Comparison of ENCODE assay signal across 10 mouse cellular contexts in the genomic region with DNA sequence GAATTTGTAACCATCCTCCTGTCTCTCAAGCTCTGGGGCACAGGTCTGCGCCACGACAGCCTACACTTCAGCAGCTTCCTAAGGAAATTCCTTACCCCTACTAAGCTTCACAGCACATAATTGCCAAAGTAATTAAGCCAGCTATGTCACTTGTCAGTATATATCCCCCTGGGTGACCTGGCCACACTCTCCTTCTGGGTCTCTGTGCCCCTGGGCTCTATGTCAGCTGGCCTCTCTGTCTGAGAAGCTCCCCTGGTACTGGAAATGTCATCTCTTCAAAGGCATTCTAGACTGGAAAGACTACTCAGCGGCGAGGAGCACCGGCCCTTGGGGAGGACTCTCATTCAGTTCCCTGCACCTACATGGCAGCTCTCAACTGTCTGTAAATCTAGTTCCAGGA. TPM values are rescaled to one million over a fixed set of nuclear protein-coding genes. Genes with fewer than 3 reads are reported as not detected.
DNase-seq lines count a peak whose midpoint lies in the region; ATAC-seq and TF ChIP-seq lines count a peak whose summit lies in the region.
"Had no signal": no experiment of that assay in that cellular context is flagged by ENCODE, and none has a peak within 500 bp of the region (broad histone marks: within the 10 kb centered on the region; RNA-seq: fewer than 3 reads in every experiment).

No protein-coding gene starts in this region.

- peak overlapping the region; percentile 100 for H3K4me2 ChIP-seq in liver, embryonic 11.5 days
- peak overlapping the region; percentile 99 for H3K4me2 ChIP-seq in hindbrain, embryonic 15.5 days
- 0 out of 2 replicates have a peak overlapping the region, but pooled peaks have one; percentile 98 for H3K4me2 ChIP-seq in midbrain, embryonic 16.5 days (ENCODE audit: low read length)

- TF ChIP-seq CTCF in left cerebral cortex, adult 2 months (IDR thresholded peaks at IDR 0.05): no peak

- no peak overlapping the region for H3K27ac ChIP-seq in liver, embryonic 11.5 days (ENCODE audit: low read depth, low read length)
- no peak overlapping the region for H3K27ac ChIP-seq in hindbrain, embryonic 15.5 days (replicated peaks)
- H3K27ac ChIP-seq in midbrain, embryonic 16.5 days (ENCODE audit: low read length): peak overlapping the region; percentile 23; the same call in 1 of the 2 replicates
- H3K27ac ChIP-seq in left cerebral cortex, adult 2 months: no peak overlapping the region

- H3K27me3 ChIP-seq in liver, embryonic 11.5 days (replicated peaks; ENCODE audit: control insufficient read depth, insufficient read depth, low read length): no peaks in the 10 kb centered on the region
- no peaks in the 10 kb centered on the region for H3K27me3 ChIP-seq in hindbrain, embryonic 15.5 days
- H3K27me3 ChIP-seq in midbrain, embryonic 16.5 days (ENCODE audit: control insufficient read depth, insufficient read depth, low read depth, low read length): no peaks in the 10 kb centered on the region
- H3K27me3 ChIP-seq: Patski had no signal

- peak; percentile 32 for DNase-seq in cerebellum, adult 11-12 months
- no peak for DNase-seq in cerebellum, postnatal 4 days (ENCODE audit: low spot score in 2 of 2)
- no peak for DNase-seq in liver, embryonic 11.5 days (ENCODE audit: low spot score)
- DNase-seq in liver: no peak
- no peak for DNase-seq in embryo, embryonic 11 days
- no peak for DNase-seq in left cerebral cortex, adult 2 months (ENCODE audit: extremely low spot score in 1 of 2, low spot score in 2 of 2)

- H3K36me3 ChIP-seq in liver, embryonic 11.5 days (ENCODE audit: control insufficient read depth, insufficient read depth, low read length): peaks cover 13% of the 10 kb centered on the region; the same call in 1 of the 2 replicates
- peaks cover 11% of the 10 kb centered on the region for H3K36me3 ChIP-seq in hindbrain, embryonic 15.5 days
- H3K36me3 ChIP-seq in midbrain, embryonic 16.5 days (ENCODE audit: control insufficient read depth, insufficient read depth, low read length): peaks cover 9% of the 10 kb centered on the region; the same call in 1 of the 2 replicates

- intact Hi-C loops in left cerebral cortex, adult 2 months (cut with DNase I): no loop called here

- WGBS in liver, embryonic 11.5 days: 89% methylated on average over 5 of the region's 5 CpGs
- 56% methylated on average over 5 of the region's 5 CpGs for WGBS in hindbrain, embryonic 15.5 days
- 81% methylated on average over 5 of the region's 5 CpGs for WGBS in midbrain, embryonic 16.5 days

- peak overlapping the region; percentile 88; the same call in 1 of the 2 replicates for H3K9ac ChIP-seq in liver, embryonic 11.5 days (ENCODE audit: low read depth, low read length)
- H3K9ac ChIP-seq in hindbrain, embryonic 15.5 days: no peak overlapping the region
- no peak overlapping the region for H3K9ac ChIP-seq in midbrain, embryonic 16.5 days (ENCODE audit: low read depth, low read length)

- no peak for ATAC-seq in liver, embryonic 11.5 days (replicated peaks; ENCODE audit: low FRiP score)
- no peak for ATAC-seq in hindbrain, embryonic 15.5 days (ENCODE audit: low FRiP score, low read depth)
- ATAC-seq in midbrain, embryonic 16.5 days: no peak
- ATAC-seq: inflammation-experienced regulatory T-cells, adult 6 months; Patski had no signal

- peak overlapping the region; percentile 85 for H3K4me3 ChIP-seq in liver, embryonic 11.5 days (ENCODE audit: low read depth, low read length)
- peak overlapping the region; percentile 65; the same call in 1 of the 2 replicates for H3K4me3 ChIP-seq in hindbrain, embryonic 15.5 days
- no peak overlapping the region for H3K4me3 ChIP-seq in midbrain, embryonic 16.5 days (ENCODE audit: low read depth, low read length)
- no peak overlapping the region for H3K4me3 ChIP-seq in left cerebral cortex, adult 2 months

- peaks cover 32% of the 10 kb centered on the region for H3K4me1 ChIP-seq in liver, embryonic 11.5 days (replicated peaks; ENCODE audit: control insufficient read depth, insufficient read depth, low read length)
- H3K4me1 ChIP-seq in hindbrain, embryonic 15.5 days (replicated peaks): peaks cover 56% of the 10 kb centered on the region
- H3K4me1 ChIP-seq in midbrain, embryonic 16.5 days (ENCODE audit: control insufficient read depth, insufficient read depth, low read length): peaks cover 34% of the 10 kb centered on the region

- H3K9me3 ChIP-seq in liver, embryonic 11.5 days (ENCODE audit: control insufficient read depth, low read length): no peaks in the 10 kb centered on the region
- H3K9me3 ChIP-seq in hindbrain, embryonic 15.5 days: no peaks in the 10 kb centered on the region
- no peaks in the 10 kb centered on the region for H3K9me3 ChIP-seq in midbrain, embryonic 16.5 days (replicated peaks; ENCODE audit: control insufficient read depth, low read length, poor library complexity, severe bottlenecking)

RNA-seq across cellular contexts. Expression of gene Wbp1, which starts 1.6 kb away (rescaled TPM):
- 45.1 and 50.3 TPM in 2 replicates for polyA plus RNA-seq in liver, embryonic 11.5 days (2014; fragmentation: Nextera tagmentation; extraction: Ambion mirVana)
- 155 and 161 TPM in 2 replicates for polyA plus RNA-seq in hindbrain, embryonic 15.5 days (2015; fragmentation: Nextera tagmentation; extraction: Ambion mirVana)
- 148 and 163 TPM in 2 replicates for polyA plus RNA-seq in midbrain, embryonic 16.5 days (2015; fragmentation: Nextera tagmentation; extraction: Ambion mirVana)
- 10 to 100 TPM; 42.4 to 42.5 TPM for total RNA-seq in left cerebral cortex, adult 2 months (2021)

RNA-seq across cellular contexts. Expression of gene Ino80b, which starts 2.3 kb away (rescaled TPM):
- polyA plus RNA-seq in liver, embryonic 11.5 days (2014; fragmentation: Nextera tagmentation; extraction: Ambion mirVana): 15.8 and 17.6 TPM in 2 replicates
- polyA plus RNA-seq in hindbrain, embryonic 15.5 days (2015; fragmentation: Nextera tagmentation; extraction: Ambion mirVana): 13.8 and 16.3 TPM in 2 replicates
- 13.3 and 14.5 TPM in 2 replicates for polyA plus RNA-seq in midbrain, embryonic 16.5 days (2015; fragmentation: Nextera tagmentation; extraction: Ambion mirVana)
- total RNA-seq in left cerebral cortex, adult 2 months (2021): 10 to 100 TPM; 19.9 to 22.2 TPM

RNA-seq across cellular contexts. Expression of gene Mogs, which starts 7.7 kb away (rescaled TPM):
- polyA plus RNA-seq in liver, embryonic 11.5 days (2014; fragmentation: Nextera tagmentation; extraction: Ambion mirVana): 88.9 and 89.6 TPM in 2 replicates
- polyA plus RNA-seq in hindbrain, embryonic 15.5 days (2015; fragmentation: Nextera tagmentation; extraction: Ambion mirVana): 22.8 and 27.2 TPM in 2 replicates
- 20.9 and 21.6 TPM in 2 replicates for polyA plus RNA-seq in midbrain, embryonic 16.5 days (2015; fragmentation: Nextera tagmentation; extraction: Ambion mirVana)
- total RNA-seq in left cerebral cortex, adult 2 months (2021): 10 to 100 TPM; 28.6 to 29.5 TPM

RNA-seq across cellular contexts. Expression of gene Rtkn, which starts 12.3 kb away (rescaled TPM):
- 14.7 and 15.4 TPM in 2 replicates for polyA plus RNA-seq in liver, embryonic 11.5 days (2014; fragmentation: Nextera tagmentation; extraction: Ambion mirVana)
- polyA plus RNA-seq in hindbrain, embryonic 15.5 days (2015; fragmentation: Nextera tagmentation; extraction: Ambion mirVana): 14.9 and 17.8 TPM in 2 replicates
- 10.7 TPM in 2 replicates for polyA plus RNA-seq in midbrain, embryonic 16.5 days (2015; fragmentation: Nextera tagmentation; extraction: Ambion mirVana)
- total RNA-seq in left cerebral cortex, adult 2 months (2021): 10 to 100 TPM; 87.0 to 97.5 TPM

RNA-seq across cellular contexts. Expression of gene Mrpl53, which starts 14.1 kb away (rescaled TPM):
- polyA plus RNA-seq in liver, embryonic 11.5 days (2014; fragmentation: Nextera tagmentation; extraction: Ambion mirVana): 110 and 115 TPM in 2 replicates
- 113 and 124 TPM in 2 replicates for polyA plus RNA-seq in hindbrain, embryonic 15.5 days (2015; fragmentation: Nextera tagmentation; extraction: Ambion mirVana)
- 113 and 115 TPM in 2 replicates for polyA plus RNA-seq in midbrain, embryonic 16.5 days (2015; fragmentation: Nextera tagmentation; extraction: Ambion mirVana)
- 10 to 100 TPM; 57.5 to 61.7 TPM for total RNA-seq in left cerebral cortex, adult 2 months (2021)

Comparison
In these comparisons a context has a peak if more than half of its experiments do, and no peak if none do; other contexts are left out.
1. H3K4me3 ChIP-seq: peak in liver, embryonic 11.5 days (single experiment) and hindbrain, embryonic 15.5 days (single experiment); none in midbrain, embryonic 16.5 days (single experiment) and left cerebral cortex, adult 2 months (single experiment).
2. Peak in every context shown above with its lines, with median percentiles within 50 percentile points of each other: H3K4me2 ChIP-seq.